ENCODE assay signal across 24 mouse cellular contexts in genomic region chr1:21721246-21721645, GRCm38 (mm10).
DNase-seq lines count a peak whose midpoint lies in the region; ATAC-seq and TF ChIP-seq lines count a peak whose summit lies in the region.
"Had no signal": no experiment of that assay in that cellular context is flagged by ENCODE, and none has a peak within 500 bp of the region (broad histone marks: within the 10 kb centered on the region; RNA-seq: fewer than 3 reads in every experiment).

No protein-coding gene starts in this region.

- H3K4me3 ChIP-seq in layer of hippocampus, adult 2 months, result no peak overlapping the region
- H3K4me3 ChIP-seq: forebrain, embryonic 10.5 days; forebrain, embryonic 13.5 days; heart, adult 2 months; heart, embryonic 10.5 days; heart, embryonic 13.5 days had no signal

- H3K27ac ChIP-seq in layer of hippocampus, adult 2 months, result peak overlapping the region; percentile 14; the same call in 1 of the 2 replicates
- H3K27ac ChIP-seq: forebrain, embryonic 10.5 days; forebrain, embryonic 13.5 days; heart, adult 2 months; heart, embryonic 10.5 days; heart, embryonic 13.5 days; hindbrain, embryonic 14.5 days; hindbrain, postnatal 0 days had no signal

- DNase-seq in adrenal gland, postnatal 36 days, result peak; percentile 1 to 2
- no peak for DNase-seq in adrenal gland, postnatal 10 days
- DNase-seq in cerebellum, postnatal 10 days, result peak; percentile 69 to 73
- DNase-seq in cerebellum, adult 11-12 months, result no peak
- DNase-seq in layer of hippocampus, adult 2 months (ENCODE audit: low spot score in 2 of 2), result no peak
- no peak for DNase-seq in layer of hippocampus, postnatal 25 days (ENCODE audit: extremely low spot score in 1 of 2, low spot score in 1 of 2)
- DNase-seq: gastrocnemius, postnatal 10 days; gastrocnemius, postnatal 36 days; heart, adult 2 months; heart, postnatal 14 days; heart, postnatal 4 days; kidney, adult 18-20 months; kidney, adult 9 months had no signal

- no peak for TF ChIP-seq CTCF in layer of hippocampus, adult 2 months (conservative IDR thresholded peaks at IDR 0.05)

- no peak for ATAC-seq in megakaryocyte progenitor cell, adult 5-6 weeks (replicated peaks; ENCODE audit: poor library complexity)
- ATAC-seq: CD4-positive, CD25-positive, alpha-beta regulatory T cell, adult 4 months; forebrain, embryonic 13.5 days; forebrain, embryonic 16.5 days; hindbrain, postnatal 0 days; inflammation-experienced regulatory T-cells, adult 6 months; intestine, embryonic 16.5 days had no signal

Comparison
In these comparisons a context has a peak if more than half of its experiments do, and no peak if none do; other contexts are left out.
1. DNase-seq: peak in adrenal gland, postnatal 36 days (2 of 2) and cerebellum, postnatal 10 days (2 of 2); none in adrenal gland, postnatal 10 days (single experiment), cerebellum, adult 11-12 months (single experiment), layer of hippocampus, adult 2 months (0 of 2) and layer of hippocampus, postnatal 25 days (0 of 2).